Comparison of ENCODE assay signal across 10 mouse cellular contexts in genomic region chr10:49256247-49256939, GRCm38 (mm10).
DNase-seq lines count a peak whose midpoint lies in the region; ATAC-seq lines count a peak whose summit lies in the region.
"Had no signal": no experiment of that assay in that cellular context is flagged by ENCODE, and none has a peak within 500 bp of the region (broad histone marks: within the 10 kb centered on the region; RNA-seq: fewer than 3 reads in every experiment).

No protein-coding gene starts in this region.

- ATAC-seq in embryonic facial prominence, embryonic 13.5 days (ENCODE audit: insufficient number of reproducible peaks, insufficient read depth, low FRiP score, low TSS enrichment, low read depth), result 0 out of 2 replicates have a peak, but pooled peaks have one; percentile 52
- ATAC-seq in hindbrain, embryonic 16.5 days, result peak; percentile 88
- no peak for ATAC-seq in inflammation-experienced regulatory T-cells, adult 6 months
- ATAC-seq: CD4-positive, CD25-positive, alpha-beta regulatory T cell, adult 4 months had no signal

- 5% methylated on average over 2 of the region's 2 CpGs for WGBS in embryonic facial prominence, embryonic 13.5 days
- 17% methylated on average over 2 of the region's 2 CpGs for WGBS in hindbrain, embryonic 16.5 days

- no peak overlapping the region for H3K27ac ChIP-seq in embryonic facial prominence, embryonic 13.5 days
- H3K27ac ChIP-seq in hindbrain, embryonic 16.5 days (ENCODE audit: low read depth, low read length), result peak overlapping the region; percentile 11; the same call in 1 of the 2 replicates
- H3K27ac ChIP-seq: liver, embryonic 15.5 days had no signal

- no peaks in the 10 kb centered on the region for H3K27me3 ChIP-seq in embryonic facial prominence, embryonic 13.5 days
- no peaks in the 10 kb centered on the region for H3K27me3 ChIP-seq in hindbrain, embryonic 16.5 days (replicated peaks; ENCODE audit: control insufficient read depth, insufficient read depth, low read length)
- H3K27me3 ChIP-seq: liver, embryonic 15.5 days had no signal

- H3K4me2 ChIP-seq in embryonic facial prominence, embryonic 13.5 days, result no peak overlapping the region
- no peak overlapping the region for H3K4me2 ChIP-seq in hindbrain, embryonic 16.5 days (ENCODE audit: low read length)
- H3K4me2 ChIP-seq: liver, embryonic 15.5 days had no signal

- no peaks in the 10 kb centered on the region for H3K4me1 ChIP-seq in embryonic facial prominence, embryonic 13.5 days
- H3K4me1 ChIP-seq in hindbrain, embryonic 16.5 days (ENCODE audit: control insufficient read depth, insufficient read depth, low read depth, low read length), result peaks cover 3% of the 10 kb centered on the region; the same call in 1 of the 2 replicates
- H3K4me1 ChIP-seq: liver, embryonic 15.5 days had no signal

- H3K9me3 ChIP-seq in embryonic facial prominence, embryonic 13.5 days, result no peaks in the 10 kb centered on the region
- no peaks in the 10 kb centered on the region for H3K9me3 ChIP-seq in hindbrain, embryonic 16.5 days (ENCODE audit: control insufficient read depth, low read length)
- H3K9me3 ChIP-seq: liver, embryonic 15.5 days had no signal

- H3K36me3 ChIP-seq in embryonic facial prominence, embryonic 13.5 days, result no peaks in the 10 kb centered on the region
- H3K36me3 ChIP-seq in hindbrain, embryonic 16.5 days (ENCODE audit: control insufficient read depth, insufficient read depth, low read length), result no peaks in the 10 kb centered on the region
- H3K36me3 ChIP-seq: liver, embryonic 15.5 days had no signal

- DNase-seq in layer of hippocampus, adult 9-11 months, result peak; percentile 4
- DNase-seq in layer of hippocampus, postnatal 10 days (ENCODE audit: low spot score in 2 of 2), result no peak
- DNase-seq in retina, postnatal 1 day, result peak; percentile 86
- DNase-seq in urinary bladder, postnatal 10 days (ENCODE audit: low spot score), result no peak
- no peak for DNase-seq in adrenal gland, postnatal 10 days

- no peak overlapping the region for H3K4me3 ChIP-seq in embryonic facial prominence, embryonic 13.5 days
- H3K4me3 ChIP-seq in hindbrain, embryonic 16.5 days (ENCODE audit: low read length), result no peak overlapping the region
- H3K4me3 ChIP-seq: liver, embryonic 15.5 days had no signal

- H3K9ac ChIP-seq in embryonic facial prominence, embryonic 13.5 days, result no peak overlapping the region
- no peak overlapping the region for H3K9ac ChIP-seq in hindbrain, embryonic 16.5 days (ENCODE audit: low read depth, low read length)
- H3K9ac ChIP-seq: liver, embryonic 15.5 days had no signal

Comparison
In these comparisons a context has a peak if more than half of its experiments do, and no peak if none do; other contexts are left out.
1. DNase-seq: peak in layer of hippocampus, adult 9-11 months (single experiment) and retina, postnatal 1 day (single experiment); none in layer of hippocampus, postnatal 10 days (0 of 2), urinary bladder, postnatal 10 days (single experiment) and adrenal gland, postnatal 10 days (single experiment).